Mouse (Mus musculus) c-Kit-negative CD71-positive TER-119-positive erythroid progenitor cells, embryonic 14.5 days (primary cell): ENCODE data around the gene Onecut3.
A peak's percentile ranks its signal among the peaks of the same experiment; 100 is the strongest.

Source experiments
- DNase-seq: peaks from one replicate; pipeline ENCODE4 v3.0.0-alpha.2; 2013; ENCODE audit warnings: low read depth, low spot score

Onecut3 gene

DNA sequence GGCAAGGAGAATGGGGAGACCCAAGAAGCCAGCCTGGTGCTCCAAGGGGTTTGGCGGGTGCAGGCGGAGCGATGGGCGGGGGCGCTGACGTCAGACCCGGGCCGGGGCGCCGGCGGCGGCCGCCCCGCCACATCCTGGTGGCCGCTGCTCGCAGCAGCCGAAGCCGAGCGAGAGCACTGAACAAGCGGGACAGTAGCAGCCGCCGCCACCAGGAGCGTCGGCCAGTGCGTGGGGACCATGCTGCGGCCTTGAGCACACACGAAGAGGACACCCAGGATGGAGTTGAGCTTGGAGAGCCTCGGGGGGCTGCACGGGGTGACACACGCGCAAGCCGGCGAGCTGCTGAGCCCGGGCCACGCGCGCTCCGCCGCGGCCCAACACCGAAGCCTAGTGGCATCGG, at the start of gene Onecut3:
Onecut3 (plus strand) TSS at position 104 of the 400 bp plus-strand sequence.
- no peak for DNase-seq

DNA sequence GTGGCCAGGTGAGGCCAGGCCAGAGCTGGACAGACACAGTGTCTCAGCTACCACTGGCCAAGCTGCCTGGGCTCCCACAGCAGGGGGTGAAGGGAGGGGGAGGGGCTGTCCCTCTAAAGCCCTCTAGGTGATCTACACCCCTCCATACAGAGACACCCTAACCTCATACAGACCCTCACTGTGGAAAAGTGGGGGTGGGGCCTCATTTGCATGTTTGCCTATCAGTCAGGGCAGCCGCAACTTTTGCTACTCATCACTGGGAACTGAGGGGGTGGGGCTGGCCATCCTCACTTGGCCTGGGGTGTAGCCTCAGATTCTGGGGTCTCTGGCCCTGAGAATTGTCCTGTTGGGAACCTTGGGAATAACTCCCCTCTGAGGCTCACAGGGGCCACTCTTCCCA, 49.6 kb upstream of the Onecut3 start:
- no peak for DNase-seq

DNA sequence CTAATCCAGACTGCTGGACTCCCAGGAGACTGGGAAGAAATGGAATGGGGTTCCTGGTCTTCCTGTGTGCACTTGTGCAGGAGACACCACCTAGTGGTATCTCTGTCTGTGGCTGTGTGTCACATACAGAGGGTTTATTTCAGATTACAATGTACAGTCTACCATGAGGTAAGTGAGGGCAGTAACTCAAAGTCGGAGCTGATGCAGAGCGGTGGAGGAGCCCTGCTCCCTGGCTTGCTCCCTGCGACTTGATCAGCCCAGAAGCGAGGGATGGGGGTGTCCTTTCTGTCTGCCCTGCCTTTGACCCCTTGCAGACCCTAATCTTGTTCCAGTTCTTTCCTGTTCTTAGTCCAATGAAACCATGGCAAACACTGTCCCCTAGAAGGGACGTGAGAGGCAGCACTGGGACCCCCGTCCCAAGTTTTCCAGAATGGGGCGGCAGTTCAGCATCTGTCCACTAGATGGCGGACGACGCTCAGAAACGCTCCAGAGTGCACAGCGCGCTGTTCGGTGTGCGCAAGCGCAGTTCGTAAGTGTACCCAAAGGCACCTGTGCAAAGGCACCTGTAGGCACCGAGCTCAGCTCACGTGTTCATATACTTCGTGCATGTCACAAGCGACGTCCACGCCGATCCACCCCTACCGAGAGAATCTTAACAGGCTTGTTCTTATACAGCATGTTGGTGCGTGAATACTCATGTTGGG, 48.6 kb upstream of the Onecut3 start:
- DNase-seq, result peak; percentile 66

DNA sequence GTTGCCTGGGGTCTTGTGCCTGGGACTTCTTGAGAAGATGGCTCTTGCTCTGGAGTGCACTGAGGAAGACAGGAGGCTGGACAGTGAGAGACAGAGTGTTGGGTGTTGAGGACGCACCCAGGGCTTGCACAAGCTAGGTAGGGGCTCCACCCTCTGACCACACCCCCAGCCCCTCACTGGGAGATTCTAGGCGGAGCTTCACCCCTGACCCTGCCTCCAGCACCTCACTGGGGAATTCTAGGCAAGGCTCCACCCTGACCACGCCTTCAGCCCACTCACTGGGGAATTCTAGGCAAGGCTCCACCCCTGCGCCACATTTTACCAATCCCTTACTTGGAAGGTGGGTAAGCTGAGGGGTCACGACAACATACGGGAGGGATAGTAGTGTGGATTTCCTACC, 44.0 kb upstream of the Onecut3 start:
- no peak for DNase-seq

DNA sequence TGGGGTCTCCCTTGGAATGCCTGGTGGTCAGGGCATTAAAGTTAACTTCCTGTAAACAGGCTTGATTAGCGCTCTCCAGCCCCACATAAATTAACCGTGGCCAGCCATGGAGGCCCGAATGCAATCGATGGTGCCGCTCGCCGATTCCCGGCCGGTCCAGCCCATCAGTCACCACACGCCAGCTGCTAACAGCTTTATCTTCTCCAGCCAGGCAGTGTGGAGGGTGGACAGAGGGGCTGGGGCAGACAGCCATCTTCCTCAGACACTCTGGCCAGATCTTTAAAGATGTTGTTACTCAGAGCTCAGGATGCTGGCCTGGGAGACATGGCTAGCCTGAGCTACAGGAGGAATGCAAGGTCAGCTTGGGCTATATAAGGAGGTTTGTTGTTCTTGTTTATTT, 41.0 kb upstream of the Onecut3 start:
- DNase-seq, result no peak

GRCm38 (mm10) chr10:80454781-80455180, 39.9 kb upstream of the Onecut3 start:
- DNase-seq, result no peak

GRCm38 (mm10) chr10:80455697-80456096, 38.9 kb upstream of the Onecut3 start:
- no peak for DNase-seq

DNA sequence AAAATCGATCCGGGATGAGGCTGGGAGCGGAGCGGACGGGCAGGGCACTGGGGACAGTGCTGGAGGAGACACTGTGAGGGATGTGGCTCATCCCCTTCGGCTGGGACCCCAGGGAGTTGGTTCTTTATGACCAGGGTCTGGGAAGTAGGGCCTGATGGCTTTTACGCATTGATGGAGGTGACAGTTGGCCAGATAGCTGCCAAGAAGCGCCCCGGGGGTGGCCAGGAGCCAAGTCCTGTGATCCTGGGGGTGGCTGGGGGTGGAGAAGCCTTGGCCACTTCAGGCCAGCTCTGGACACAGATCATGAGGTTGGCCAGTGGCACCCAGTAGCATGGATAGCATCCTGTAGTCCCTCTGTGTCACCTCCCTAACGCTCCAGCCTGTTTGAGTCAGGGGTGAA, 35.4 kb upstream of the Onecut3 start:
- DNase-seq, result no peak

GRCm38 (mm10) chr10:80459671-80460070, 35.0 kb upstream of the Onecut3 start:
- no peak for DNase-seq

GRCm38 (mm10) chr10:80460324-80460723, 34.3 kb upstream of the Onecut3 start:
- DNase-seq, result no peak

DNA sequence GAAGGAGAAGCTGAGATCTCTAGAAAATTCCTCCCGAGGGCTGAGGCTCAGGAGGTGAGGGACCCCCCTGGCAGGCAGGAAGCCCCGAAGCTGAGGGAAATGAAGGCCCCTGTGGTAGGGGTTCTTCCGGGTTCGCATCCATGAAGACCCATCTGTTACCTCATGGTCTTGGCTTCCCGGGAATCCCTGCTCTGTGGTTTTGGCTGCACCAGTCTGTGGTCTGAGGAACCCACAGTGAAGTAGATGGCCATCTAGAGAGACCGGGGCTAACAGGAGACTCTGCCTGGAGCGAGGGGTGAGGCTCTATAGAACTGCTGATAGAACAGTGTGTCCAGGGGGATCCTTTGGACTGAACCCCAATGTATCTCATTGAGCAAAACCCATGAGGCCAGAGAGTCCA, 33.3 kb upstream of the Onecut3 start:
- no peak for DNase-seq

GRCm38 (mm10) chr10:80464381-80465035, 30.1 kb upstream of the Onecut3 start:
- DNase-seq, result no peak

- no peak for DNase-seq
Measured at GRCm38 (mm10) chr10:80465066-80465465, 29.6 kb upstream of the Onecut3 start.

DNA sequence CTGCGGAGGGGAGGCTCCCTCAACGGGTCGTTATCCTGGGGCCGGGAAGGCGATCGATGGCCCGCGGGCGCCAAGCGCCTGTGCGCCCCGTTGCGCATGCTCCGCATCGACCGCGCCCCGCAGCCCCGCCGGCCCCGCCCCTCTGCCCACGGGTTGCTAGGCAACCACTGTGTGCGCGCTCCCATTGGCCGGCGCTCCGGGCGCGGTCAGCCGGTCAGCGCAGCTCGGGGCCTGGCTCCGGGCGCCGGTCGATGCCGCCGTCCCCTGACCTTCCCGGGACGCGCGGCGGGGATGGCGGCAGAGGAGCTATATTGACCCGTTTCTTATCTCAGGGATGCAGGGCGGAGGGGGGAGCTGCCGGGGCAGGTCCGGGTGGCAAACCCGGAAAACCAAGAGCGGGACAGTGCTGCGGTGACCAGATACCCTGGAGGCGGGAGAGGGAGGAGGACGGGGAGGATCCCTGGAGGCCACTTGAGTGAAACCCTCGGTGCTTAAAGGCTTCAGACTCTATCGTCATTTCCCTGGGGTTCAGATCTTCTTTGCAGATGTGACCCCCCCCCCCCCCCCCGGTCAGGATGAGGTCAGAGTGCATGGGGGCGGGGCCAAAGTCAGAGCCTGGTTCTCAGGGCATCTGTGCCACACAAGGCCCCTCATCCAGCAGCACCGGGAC, 19.2 kb upstream of the Onecut3 start:
- DNase-seq, result peak; percentile 83

DNA sequence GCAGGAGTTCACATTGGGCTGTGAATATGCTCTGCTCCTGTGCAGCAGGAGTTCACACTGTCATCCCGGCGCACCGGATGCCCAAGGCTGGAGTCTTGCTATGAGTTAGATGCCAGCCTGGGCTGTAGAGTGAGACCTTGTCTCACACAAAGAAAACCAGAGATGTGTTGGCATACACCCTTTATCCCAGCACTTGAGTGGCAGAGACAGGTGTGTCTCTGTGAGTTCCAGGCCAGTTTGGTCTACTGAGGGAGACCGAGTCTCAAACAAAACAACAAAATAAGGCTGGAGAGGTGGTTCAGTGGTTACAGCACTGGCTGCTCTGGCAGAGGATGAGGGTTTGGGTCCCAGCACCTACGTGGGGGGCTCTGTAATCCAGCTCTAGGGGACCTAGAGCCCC, 16.1 kb upstream of the Onecut3 start:
- no peak for DNase-seq

DNA sequence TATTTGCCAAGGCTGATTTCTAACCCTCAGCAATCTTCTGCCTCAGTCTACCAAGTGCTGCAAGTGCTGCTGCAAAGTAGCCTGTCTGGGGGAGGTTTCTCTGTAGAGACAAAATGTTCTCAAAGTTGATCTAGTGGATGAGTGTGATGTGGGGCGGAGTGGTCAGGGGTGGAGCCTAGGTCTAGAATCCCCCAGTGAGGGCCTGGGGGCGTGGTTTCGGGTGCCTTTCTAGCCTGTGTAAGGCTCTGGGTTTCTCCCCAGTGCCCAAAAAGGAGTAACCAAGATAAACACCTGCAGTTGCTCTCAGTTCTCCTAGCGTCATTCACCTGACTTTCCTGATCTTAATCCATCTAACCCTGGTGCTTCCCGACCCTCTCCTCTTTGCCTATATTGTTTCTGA, 13.6 kb upstream of the Onecut3 start:
- no peak for DNase-seq

GRCm38 (mm10) chr10:80486862-80487379, 7.7 kb upstream of the Onecut3 start:
- DNase-seq, result no peak

GRCm38 (mm10) chr10:80490051-80490450, 4.6 kb upstream of the Onecut3 start:
- DNase-seq, result no peak

GRCm38 (mm10) chr10:80495901-80496300, 1.3 kb downstream of the Onecut3 start:
- DNase-seq, result no peak

DNA sequence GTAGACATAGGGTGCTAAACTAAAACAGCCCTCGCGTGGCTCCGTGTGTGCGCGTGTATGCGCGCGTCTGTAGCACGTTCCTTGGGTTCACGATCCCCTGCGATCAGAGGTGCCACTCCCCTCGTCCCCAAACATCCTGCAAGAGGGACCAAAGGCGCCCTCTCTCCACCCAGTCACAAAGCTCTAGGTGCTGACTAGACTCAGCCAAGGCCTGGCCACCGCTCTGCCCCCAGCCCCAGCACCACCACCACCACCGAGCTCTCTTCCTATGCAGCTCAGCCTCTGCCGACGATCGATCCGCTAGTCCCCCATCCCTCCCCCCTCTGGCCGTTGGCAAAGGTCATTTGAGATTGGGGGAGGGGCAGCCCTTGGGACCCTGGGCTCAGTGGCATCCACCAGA, 1.8 kb downstream of the Onecut3 start:
- no peak for DNase-seq

DNA sequence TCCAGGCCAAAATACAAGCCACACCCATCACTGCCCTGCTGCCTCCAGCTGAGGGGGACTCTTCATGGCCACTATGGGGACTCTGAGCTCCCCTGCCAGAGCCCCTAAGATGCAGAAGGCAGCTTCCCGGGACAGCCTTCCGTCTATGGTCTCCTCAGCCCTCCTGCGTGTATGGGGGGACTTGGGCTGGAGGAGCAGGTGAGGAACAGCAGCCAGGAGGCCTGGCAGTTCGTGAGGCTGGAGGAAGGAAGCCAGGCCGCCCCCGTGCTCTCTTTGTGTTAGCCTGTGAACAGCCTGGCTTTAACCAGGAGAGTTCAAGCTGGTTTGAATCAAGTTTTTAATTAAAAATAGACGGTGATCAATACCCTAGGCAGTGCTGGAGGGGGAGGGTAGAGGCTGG, 7.7 kb downstream of the Onecut3 start:
- DNase-seq, result no peak

DNA sequence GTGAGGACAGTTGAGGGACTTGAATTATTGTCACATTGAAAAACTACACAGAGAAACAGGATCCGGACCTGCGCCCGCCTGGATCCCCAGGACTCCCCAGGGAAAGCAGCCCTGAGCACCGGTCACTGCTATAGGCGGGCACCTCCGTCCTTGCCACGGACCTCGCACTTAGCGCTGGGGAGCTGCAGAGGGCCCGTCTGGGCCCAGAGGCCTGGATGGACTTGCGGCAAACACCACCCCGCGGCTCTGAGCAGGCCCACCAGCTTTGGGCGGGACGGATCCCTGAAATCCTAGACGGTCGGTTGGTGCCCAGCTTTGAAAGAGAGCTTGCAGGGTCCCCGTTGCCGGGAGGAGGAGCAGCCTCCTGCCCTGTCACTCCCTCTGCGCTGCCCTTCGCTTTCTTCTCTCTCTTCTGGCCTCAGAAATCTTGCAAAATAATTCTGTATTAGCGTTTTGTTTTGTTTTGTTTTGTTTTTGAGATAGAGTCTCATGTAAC, 8.2 kb downstream of the Onecut3 start:
- no peak for DNase-seq
